Mouse (Mus musculus) E14TG2a.4 (cell line): ENCODE data around the gene Rap1gap2.

ENCODE experiments used
- H3K27me3 ChIP-seq: 2 replicates; pipeline ENCODE4 v1.6.1; 2014; ENCODE audit warnings: low read length, control low read depth; ENCODE audit not compliant: insufficient read depth
- H3K36me3 ChIP-seq: 2 replicates; pipeline ENCODE4 v1.6.1; 2014; ENCODE audit warnings: low read length, control low read depth; ENCODE audit not compliant: insufficient read depth
- H3K4me1 ChIP-seq: replicated peaks from 2 replicates; pipeline ENCODE4 v1.6.1; 2014; ENCODE audit warnings: low read depth, low read length, control low read depth
- H3K4me3 ChIP-seq: replicated peaks from 2 replicates; pipeline ENCODE4 v1.5.1; 2014; ENCODE audit warnings: mild to moderate bottlenecking, low read length
- H3K9me3 ChIP-seq: 2 replicates; pipeline ENCODE4 v1.6.1; 2014; ENCODE audit warnings: low read length, control low read depth
- CTCF ChIP-seq: conservative IDR thresholded peaks from 2 replicates; pipeline ENCODE4 v1.5.1; 2014; ENCODE audit warnings: low read length
- NANOG ChIP-seq: IDR thresholded peaks from 2 replicates; pipeline ENCODE4 v1.6.1; 2014; ENCODE audit warnings: borderline replicate concordance, low read length, mixed read lengths
- POU5F1 ChIP-seq: IDR thresholded peaks from 2 replicates; pipeline ENCODE4 v1.6.1; 2014; ENCODE audit warnings: low read length, borderline replicate concordance

Rap1gap2 gene

GRCm38 (mm10) chr11:74337931-74338330, 272.8 kb downstream of the Rap1gap2 start, which contains the start of gene Olfr410:
Gene Olfr410 (minus strand): TSS chr11:74338031.
- Histone ChIP-seq H3K27me3 (no peaks in the 10 kb centered on the region), H3K36me3 (no peaks in the 10 kb centered on the region), H3K4me1 (no peaks in the 10 kb centered on the region), H3K9me3 (peaks cover 19% of the 10 kb centered on the region), H3K4me3 (no peak within 1 kb of the TSS)
- no peak for TF ChIP-seq NANOG
- no peak for TF ChIP-seq POU5F1
- TF ChIP-seq CTCF: no peak
